Mouse (Mus musculus): ENCODE results near the gene Cmklr1.

GRCm38 (mm10) chr5:113591166-113591565, 59.1 kb downstream of the Cmklr1 start:
- TF ChIP-seq CTCF (IDR thresholded peaks at IDR 0.05; ENCODE audit: borderline replicate concordance, insufficient read depth, low read depth, low read length) (no peak), POLR2A (IDR thresholded peaks at IDR 0.05; ENCODE audit: borderline replicate concordance, insufficient read depth, low read length) (no peak)
